Mouse (Mus musculus) spleen, adult 2 months (tissue): ENCODE results near the gene S100a8. TPM values are rescaled to one million over a fixed set of nuclear protein-coding genes. Genes with fewer than 3 reads are reported as not detected.
A peak's percentile ranks its signal among the peaks of the same experiment; 100 is the strongest.

Experiments used
- DNase-seq, 2 experiments: peaks; one replicate each; pipeline versions ENCODE4 v3.0.0 to v3.0.0-alpha.2; 2012 to 2021; ENCODE audit warnings: low spot score in 2 of 2, low read depth in 1 of 2
- H3K27ac ChIP-seq: fragments of 200-500 bp; 2 replicates; pipeline ENCODE4 v1.5.1; 2012; ENCODE audit warnings: low read length, inconsistent platforms; ENCODE audit not compliant: insufficient read depth
- H3K27me3 ChIP-seq: fragments of 200-500 bp; 2 replicates; pipeline ENCODE4 v1.6.1; 2012; ENCODE audit warnings: mild to moderate bottlenecking, moderate library complexity, low read length, inconsistent platforms; ENCODE audit not compliant: control insufficient read depth, insufficient read depth
- H3K36me3 ChIP-seq: fragments of 200-500 bp; 2 replicates; pipeline ENCODE4 v1.6.1; 2012; ENCODE audit warnings: mild to moderate bottlenecking, low read length, inconsistent platforms; ENCODE audit not compliant: control insufficient read depth, insufficient read depth
- H3K4me1 ChIP-seq: fragments of 200-500 bp; 2 replicates; pipeline ENCODE4 v1.6.1; 2011; ENCODE audit warnings: inconsistent platforms; ENCODE audit not compliant: control insufficient read depth, insufficient read depth, insufficient read length
- H3K4me3 ChIP-seq: fragments of 200-500 bp; 2 replicates; pipeline ENCODE4 v1.5.1; 2011; ENCODE audit warnings: mild to moderate bottlenecking, inconsistent platforms; ENCODE audit not compliant: insufficient read depth, insufficient read length; ENCODE audit errors: extremely low read depth
- CTCF ChIP-seq: fragments of 200-500 bp; IDR thresholded peaks from 2 replicates; pipeline ENCODE4 v1.5.1; 2011; ENCODE audit warnings: mild to moderate bottlenecking, inconsistent platforms; ENCODE audit not compliant: insufficient read depth, insufficient read length, insufficient replicate concordance; ENCODE audit errors: extremely low read depth
- POLR2A ChIP-seq: fragments of 200-500 bp; IDR thresholded peaks from 2 replicates; pipeline ENCODE4 v1.6.1; 2011; ENCODE audit warnings: low read depth, low read length, inconsistent platforms
- WGBS: fragments of 180-500 bp; shearing (Covaris S2); methylation state at CpG from one replicate; pipeline ENCODE4 v1.1.7; 2018; 5-methylcytosine and 5-hydroxymethylcytosine counted together
- polyA plus RNA-seq: library from polyadenylated mRNA; depleted of rRNA; stranded (reverse); fragments of >200 nt; gene quantifications from 2 replicates; pipeline ENCODE4 v1.2.3, GENCODE M21; 2012; rRNA removed

S100a8 gene
- 29.8 and 32.1 TPM in 2 replicates for polyA plus RNA-seq

GRCm38 (mm10) chr3:90668846-90669245, at the start of gene S100a8:
Gene S100a8, plus strand, starts transcription at chr3:90668978.
- Histone ChIP-seq H3K4me1 (no peaks in the 10 kb centered on the region), H3K27me3 (no peaks in the 10 kb centered on the region), H3K36me3 (no peaks in the 10 kb centered on the region), H3K27ac (no peak within 1 kb of the TSS), H3K4me3 (no peak within 1 kb of the TSS)
- no peak for DNase-seq
- WGBS: 65% methylated on average over 8 of the region's 8 CpGs
- no peak for TF ChIP-seq CTCF
- TF ChIP-seq POLR2A: no peak

- no peak overlapping the region for H3K4me3 ChIP-seq
- H3K4me1 ChIP-seq: no peaks in the 10 kb centered on the region; the same call in 1 of the 2 replicates
- WGBS: 32% methylated on average over 7 of the region's 7 CpGs
- H3K27me3 ChIP-seq: no peaks in the 10 kb centered on the region
- no peak for DNase-seq
- TF ChIP-seq POLR2A (no peak), CTCF (no peak)
- no peak overlapping the region for H3K27ac ChIP-seq
- no peaks in the 10 kb centered on the region for H3K36me3 ChIP-seq
Observed at GRCm38 (mm10) chr3:90621552-90621951, 47.2 kb upstream of the S100a8 start.

GRCm38 (mm10) chr3:90623435-90624071, 45.2 kb upstream of the S100a8 start:
- 33% methylated on average over 2 of the region's 2 CpGs for WGBS
- no peak for TF ChIP-seq CTCF
- TF ChIP-seq POLR2A: no peak
- Histone ChIP-seq H3K27ac (no peak overlapping the region), H3K4me3 (no peak overlapping the region), H3K36me3 (no peaks in the 10 kb centered on the region), H3K27me3 (no peaks in the 10 kb centered on the region), H3K4me1 (no peaks in the 10 kb centered on the region; the same call in 1 of the 2 replicates)
- DNase-seq: peak in 1 of 2 experiments; percentile 34

- H3K4me3 ChIP-seq: no peak overlapping the region
- TF ChIP-seq POLR2A: no peak
- no peak for TF ChIP-seq CTCF
- H3K36me3 ChIP-seq: no peaks in the 10 kb centered on the region
- 91% methylated on average over 5 of the region's 5 CpGs for WGBS
- H3K27me3 ChIP-seq: no peaks in the 10 kb centered on the region
- no peaks in the 10 kb centered on the region; the same call in 1 of the 2 replicates for H3K4me1 ChIP-seq
- no peak overlapping the region for H3K27ac ChIP-seq
- no peak for DNase-seq
Observed at GRCm38 (mm10) chr3:90625496-90625895, 43.3 kb upstream of the S100a8 start.

GRCm38 (mm10) chr3:90626266-90627021, 42.3 kb upstream of the S100a8 start:
- Histone ChIP-seq H3K27me3 (no peaks in the 10 kb centered on the region), H3K36me3 (no peaks in the 10 kb centered on the region), H3K4me3 (no peak overlapping the region), H3K4me1 (no peaks in the 10 kb centered on the region; the same call in 1 of the 2 replicates), H3K27ac (no peak overlapping the region)
- no peak for DNase-seq
- WGBS: 86% methylated on average over 9 of the region's 9 CpGs
- no peak for TF ChIP-seq POLR2A
- no peak for TF ChIP-seq CTCF

GRCm38 (mm10) chr3:90627366-90627765, 41.4 kb upstream of the S100a8 start:
- WGBS: 77% methylated on average over 5 of the region's 5 CpGs
- Histone ChIP-seq H3K4me1 (no peaks in the 10 kb centered on the region), H3K36me3 (no peaks in the 10 kb centered on the region), H3K27ac (no peak overlapping the region), H3K27me3 (no peaks in the 10 kb centered on the region), H3K4me3 (no peak overlapping the region)
- no peak for DNase-seq
- no peak for TF ChIP-seq CTCF
- TF ChIP-seq POLR2A: no peak

- WGBS: 66% methylated on average over 4 of the region's 4 CpGs
- no peak for DNase-seq
- peak; percentile 43; the same call in 1 of the 2 replicates for TF ChIP-seq CTCF
- no peak for TF ChIP-seq POLR2A
- Histone ChIP-seq H3K27me3 (no peaks in the 10 kb centered on the region), H3K36me3 (no peaks in the 10 kb centered on the region), H3K4me1 (no peaks in the 10 kb centered on the region), H3K4me3 (no peak overlapping the region), H3K27ac (no peak overlapping the region)
Observed at GRCm38 (mm10) chr3:90627807-90628206, 41.0 kb upstream of the S100a8 start.
